9 mouse cellular contexts compared by ENCODE assay signal in genomic region chr4:118516699-118517496, GRCm38 (mm10). TPM values are rescaled to one million over a fixed set of nuclear protein-coding genes. Genes with fewer than 3 reads are reported as not detected.
DNase-seq lines count a peak whose midpoint lies in the region; ATAC-seq and TF ChIP-seq lines count a peak whose summit lies in the region.
"Had no signal": no experiment of that assay in that cellular context is flagged by ENCODE, and none has a peak within 500 bp of the region (broad histone marks: within the 10 kb centered on the region; RNA-seq: fewer than 3 reads in every experiment).

No protein-coding gene starts in this region.

- TF ChIP-seq CTCF in E14TG2a.4 (conservative IDR thresholded peaks at IDR 0.05; ENCODE audit: low read length) = no peak
- no peak for TF ChIP-seq CTCF in brain, embryonic 14.5 days (IDR thresholded peaks at IDR 0.05; ENCODE audit: borderline replicate concordance, extremely low read depth, insufficient read depth, insufficient read length)

- H3K9ac ChIP-seq in limb, embryonic 11.5 days (ENCODE audit: low read length) = no peak overlapping the region
- H3K9ac ChIP-seq in neural tube, embryonic 14.5 days (replicated peaks; ENCODE audit: low read depth, low read length) = no peak overlapping the region; the same call in 1 of the 2 replicates

- H3K9me3 ChIP-seq in E14TG2a.4 (ENCODE audit: low read length) = no peaks in the 10 kb centered on the region
- H3K9me3 ChIP-seq in limb, embryonic 11.5 days (ENCODE audit: control insufficient read depth, low read length) = no peaks in the 10 kb centered on the region
- H3K9me3 ChIP-seq in neural tube, embryonic 14.5 days (ENCODE audit: control insufficient read depth, low read length) = no peaks in the 10 kb centered on the region
- H3K9me3 ChIP-seq: megakaryocyte, embryonic 14.5 days had no signal

- 12% methylated on average over 20 of the region's 20 CpGs for WGBS in limb, embryonic 11.5 days
- 27% methylated on average over 20 of the region's 20 CpGs for WGBS in neural tube, embryonic 14.5 days

- H3K27me3 ChIP-seq in E14TG2a.4 (ENCODE audit: insufficient read depth, low read length) = peaks cover 39% of the 10 kb centered on the region
- 0 out of 2 replicates have a peak, but pooled peaks cover 3% of the 10 kb centered on the region for H3K27me3 ChIP-seq in limb, embryonic 11.5 days (ENCODE audit: control insufficient read depth, insufficient read depth, low read length)
- H3K27me3 ChIP-seq in neural tube, embryonic 14.5 days (ENCODE audit: control insufficient read depth, insufficient read depth, low read length) = no peaks in the 10 kb centered on the region
- H3K27me3 ChIP-seq: megakaryocyte, embryonic 14.5 days had no signal

- no peak overlapping the region for H3K4me2 ChIP-seq in limb, embryonic 11.5 days (ENCODE audit: low read depth, severe bottlenecking)
- peak overlapping the region; percentile 1; the same call in 1 of the 2 replicates for H3K4me2 ChIP-seq in neural tube, embryonic 14.5 days (ENCODE audit: low read depth, low read length)

- TF ChIP-seq POLR2A in brain, embryonic 14.5 days (IDR thresholded peaks at IDR 0.05; ENCODE audit: borderline replicate concordance, extremely low read depth, insufficient read depth, insufficient read length, poor library complexity, severe bottlenecking) = no peak

- H3K36me3 ChIP-seq in E14TG2a.4 (ENCODE audit: insufficient read depth, low read length) = no peaks in the 10 kb centered on the region
- H3K36me3 ChIP-seq in limb, embryonic 11.5 days (ENCODE audit: control insufficient read depth, insufficient read depth, low read length) = no peaks in the 10 kb centered on the region
- no peaks in the 10 kb centered on the region for H3K36me3 ChIP-seq in neural tube, embryonic 14.5 days (ENCODE audit: control insufficient read depth, insufficient read depth, low read length)

- H3K4me3 ChIP-seq in E14TG2a.4 (replicated peaks; ENCODE audit: low read length) = peak overlapping the region; percentile 64
- H3K4me3 ChIP-seq in limb, embryonic 11.5 days (ENCODE audit: low read depth, low read length) = no peak overlapping the region
- H3K4me3 ChIP-seq in neural tube, embryonic 14.5 days (ENCODE audit: low read depth, low read length) = no peak overlapping the region
- H3K4me3 ChIP-seq: megakaryocyte, embryonic 14.5 days had no signal

- ATAC-seq in limb, embryonic 11.5 days (ENCODE audit: insufficient number of reproducible peaks, low FRiP score, low TSS enrichment, low read depth) = no peak
- ATAC-seq in neural tube, embryonic 14.5 days (ENCODE audit: low read depth) = peak; percentile 14; the same call in 1 of the 2 replicates
- ATAC-seq in erythroid progenitor cell, adult 5-6 weeks (replicated peaks; ENCODE audit: low FRiP score, poor library complexity, severe bottlenecking) = no peak

- DNase-seq in brain, embryonic 14.5 days (ENCODE audit: low read depth) = peak; percentile 23
- DNase-seq in heart, postnatal 25 days (ENCODE audit: low spot score) = peak; percentile 24
- DNase-seq in limb, embryonic 11.5 days (ENCODE audit: low spot score) = peak; percentile 39
- DNase-seq in T-cell, adult 2 months (ENCODE audit: low spot score) = no peak
- DNase-seq in natural killer cell, adult 2 months (ENCODE audit: low spot score in 2 of 2) = no peak

- H3K27ac ChIP-seq in limb, embryonic 11.5 days (replicated peaks; ENCODE audit: low read depth, low read length) = no peak overlapping the region
- no peak overlapping the region for H3K27ac ChIP-seq in neural tube, embryonic 14.5 days (ENCODE audit: low read depth, low read length)

- intact Hi-C loops in heart, postnatal 25 days (cut with DNase I) = loop anchor here (5.0 kb wide), 3 partner anchors 35 to 90 kb away; partner anchors contain the start of gene Elovl1

- H3K4me1 ChIP-seq in E14TG2a.4 (replicated peaks; ENCODE audit: low read depth, low read length) = peaks cover 52% of the 10 kb centered on the region
- H3K4me1 ChIP-seq in limb, embryonic 11.5 days (ENCODE audit: control insufficient read depth, insufficient read depth, low read length) = peaks cover 8% of the 10 kb centered on the region; the same call in 1 of the 2 replicates
- no peaks in the 10 kb centered on the region for H3K4me1 ChIP-seq in neural tube, embryonic 14.5 days (ENCODE audit: control insufficient read depth, insufficient read depth, low read length)

RNA-seq across cellular contexts. Expression of gene 2610528J11Rik, which starts 9.9 kb away (rescaled TPM):
- 0.27 and 0.29 TPM in 2 replicates for polyA plus RNA-seq in brain, embryonic 14.5 days (2012; rRNA removed)
- total RNA-seq in heart, postnatal 25 days (2021) = not detected
- 1.0 and 1.6 TPM in 2 replicates for polyA plus RNA-seq in limb, embryonic 11.5 days (2014; fragmentation: Nextera tagmentation; extraction: Ambion mirVana)
- not detected in 2 replicates for polyA plus RNA-seq in neural tube, embryonic 14.5 days (2014; fragmentation: Nextera tagmentation; extraction: Ambion mirVana)
- not detected in 2 replicates for total RNA-seq in erythroid progenitor cell, adult 5-6 weeks (2015; ENCODE audit: low replicate concordance)
- total RNA-seq in erythroid progenitor cell, adult 5-6 weeks (2017; ENCODE audit: low replicate concordance) = not detected in 2 replicates

RNA-seq across cellular contexts. Expression of gene Tmem125, which starts 26.9 kb away (rescaled TPM):
- polyA plus RNA-seq in brain, embryonic 14.5 days (2012; rRNA removed) = 0.49 and 0.82 TPM in 2 replicates
- under 1 TPM in 1 of 2 experiments, not detected in 1; 0.17 TPM for total RNA-seq in heart, postnatal 25 days (2021)
- 0.27 and 0.33 TPM in 2 replicates for polyA plus RNA-seq in limb, embryonic 11.5 days (2014; fragmentation: Nextera tagmentation; extraction: Ambion mirVana)
- polyA plus RNA-seq in neural tube, embryonic 14.5 days (2014; fragmentation: Nextera tagmentation; extraction: Ambion mirVana) = 0.44 TPM in 1 of 2 replicates, not detected in the other
- not detected in 2 replicates for total RNA-seq in erythroid progenitor cell, adult 5-6 weeks (2015; ENCODE audit: low replicate concordance)
- total RNA-seq in erythroid progenitor cell, adult 5-6 weeks (2017; ENCODE audit: low replicate concordance) = not detected in 2 replicates

RNA-seq across cellular contexts. Expression of gene Tie1, which starts 27.0 kb away (rescaled TPM):
- 18.8 and 23.1 TPM in 2 replicates for polyA plus RNA-seq in brain, embryonic 14.5 days (2012; rRNA removed)
- total RNA-seq in heart, postnatal 25 days (2021) = 10 to 100 TPM; 64.0 to 75.8 TPM
- polyA plus RNA-seq in limb, embryonic 11.5 days (2014; fragmentation: Nextera tagmentation; extraction: Ambion mirVana) = 9.9 and 12.6 TPM in 2 replicates
- polyA plus RNA-seq in neural tube, embryonic 14.5 days (2014; fragmentation: Nextera tagmentation; extraction: Ambion mirVana) = 6.1 and 13.2 TPM in 2 replicates
- total RNA-seq in erythroid progenitor cell, adult 5-6 weeks (2015; ENCODE audit: low replicate concordance) = not detected in 2 replicates
- not detected in 2 replicates for total RNA-seq in erythroid progenitor cell, adult 5-6 weeks (2017; ENCODE audit: low replicate concordance)

RNA-seq across cellular contexts. Expression of gene Mpl, which starts 59.6 kb away (rescaled TPM):
- polyA plus RNA-seq in brain, embryonic 14.5 days (2012; rRNA removed) = 0.08 and 0.26 TPM in 2 replicates
- total RNA-seq in heart, postnatal 25 days (2021) = under 1 TPM; 0.21 to 0.42 TPM
- 1.3 TPM in 2 replicates for polyA plus RNA-seq in limb, embryonic 11.5 days (2014; fragmentation: Nextera tagmentation; extraction: Ambion mirVana)
- polyA plus RNA-seq in neural tube, embryonic 14.5 days (2014; fragmentation: Nextera tagmentation; extraction: Ambion mirVana) = 0.12 TPM in 1 of 2 replicates, not detected in the other
- 0.72 and 3.8 TPM in 2 replicates for total RNA-seq in erythroid progenitor cell, adult 5-6 weeks (2015; ENCODE audit: low replicate concordance)
- total RNA-seq in erythroid progenitor cell, adult 5-6 weeks (2017; ENCODE audit: low replicate concordance) = 0.77 TPM in 1 of 2 replicates, not detected in the other

Comparison
In these comparisons a context has a peak if more than half of its experiments do, and no peak if none do; other contexts are left out.
1. DNase-seq: peak in brain, embryonic 14.5 days (single experiment), heart, postnatal 25 days (single experiment) and limb, embryonic 11.5 days (single experiment); none in T-cell, adult 2 months (single experiment) and natural killer cell, adult 2 months (0 of 2).